Mouse (Mus musculus): Measurements from ENCODE around the gene Grid1. TPM values are rescaled to one million over a fixed set of nuclear protein-coding genes. Genes with fewer than 3 reads are reported as not detected.
A peak's percentile ranks its signal among the peaks of the same experiment; 100 is the strongest.

Gene Grid1
- polyA plus RNA-seq, 1 experiment from 2014 or later: 0.25 TPM

DNA sequence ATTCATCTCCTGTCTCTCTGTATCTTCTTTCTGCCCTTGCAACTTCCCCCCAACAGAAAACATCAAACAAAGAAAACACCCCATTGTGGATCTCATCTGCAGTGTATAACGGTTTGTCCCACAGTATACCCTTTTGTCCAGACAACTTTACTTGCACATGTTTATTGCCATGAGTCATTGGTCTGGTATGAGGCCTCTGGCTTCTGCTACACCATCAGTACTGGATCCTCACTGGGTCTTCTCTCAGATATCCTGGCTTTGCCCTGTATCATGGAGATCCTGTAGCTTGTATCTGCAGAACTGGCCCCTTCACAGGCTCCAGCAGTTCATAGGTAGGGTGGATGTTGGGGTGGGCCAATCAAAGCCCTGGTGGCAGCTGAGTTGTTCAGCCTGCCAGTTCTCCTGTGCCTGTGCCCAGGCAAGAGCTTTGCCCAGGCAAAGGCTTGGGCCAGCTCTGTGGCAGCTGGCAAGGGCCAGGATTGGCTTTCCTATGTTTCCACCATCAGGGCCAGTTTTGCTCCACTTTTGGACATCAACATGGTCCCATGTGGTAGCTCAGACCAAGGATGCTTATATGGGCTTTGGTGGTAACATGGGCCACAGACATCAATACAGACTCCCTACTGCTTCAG is 26.4 kb upstream of the Grid1 start:
- Histone ChIP-seq H3K9me3 (ENCODE audit: control insufficient read depth, low read length) (no peaks in the 10 kb centered on the region), H3K9ac (ENCODE audit: low read depth, low read length) (no peak overlapping the region), H3K36me3 (ENCODE audit: control insufficient read depth, insufficient read depth, low read length) (no peaks in the 10 kb centered on the region), H3K4me1 (replicated peaks; ENCODE audit: control insufficient read depth, insufficient read depth, low read length) (no peaks in the 10 kb centered on the region), H3K27ac (ENCODE audit: low read depth, low read length) (no peak overlapping the region), H3K4me2 (no peak overlapping the region), H3K27me3 (replicated peaks; ENCODE audit: control insufficient read depth, insufficient read depth, low read length) (no peaks in the 10 kb centered on the region), H3K4me3 (ENCODE audit: low read depth, low read length) (no peak overlapping the region)
- WGBS: 69% methylated on average over 1 of the region's 1 CpGs
- DNase-seq (ENCODE audit: low spot score) (peak; percentile 16), ATAC-seq (replicated peaks; ENCODE audit: low FRiP score) (no peak)

DNA sequence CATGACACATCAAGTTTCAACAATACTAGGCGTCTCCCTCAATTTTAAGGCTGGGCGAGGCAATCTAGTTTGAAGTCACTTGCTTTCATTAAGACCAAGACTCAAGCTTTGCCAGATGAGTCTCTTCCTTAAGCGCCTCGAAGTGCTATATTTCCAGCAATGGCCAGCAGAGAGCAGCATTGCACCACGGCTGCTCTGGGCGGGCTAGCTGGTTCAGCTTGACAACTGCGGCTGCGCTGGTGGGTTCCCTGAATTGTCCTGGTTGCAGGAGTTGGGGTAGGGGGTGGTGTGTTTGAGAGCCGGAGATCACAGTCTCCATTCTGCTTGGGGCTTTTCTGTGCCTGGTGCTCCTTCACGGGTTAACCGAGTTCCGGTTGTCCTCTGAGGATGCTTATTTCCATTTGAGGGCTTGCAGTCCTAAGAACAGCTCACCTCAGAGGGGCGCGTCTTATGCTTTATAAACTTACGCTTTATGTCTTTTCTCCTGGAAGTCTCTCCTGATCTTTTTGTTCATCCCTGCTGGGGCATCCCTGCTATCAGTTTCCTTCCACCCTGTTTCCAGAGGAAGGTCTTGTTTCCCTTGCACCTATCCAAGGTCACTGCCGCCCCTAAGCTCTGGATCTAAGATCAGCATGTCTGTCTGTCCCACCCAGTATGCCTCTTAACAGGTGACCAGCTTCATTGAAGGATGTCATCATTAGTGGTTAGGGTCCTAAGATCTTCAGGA is 9.0 kb upstream of the Grid1 start:
- Histone ChIP-seq H3K9ac (ENCODE audit: low read depth, low read length) (no peak overlapping the region), H3K36me3 (ENCODE audit: control insufficient read depth, insufficient read depth, low read length) (no peaks in the 10 kb centered on the region), H3K4me1 (replicated peaks; ENCODE audit: control insufficient read depth, insufficient read depth, low read length) (no peaks in the 10 kb centered on the region), H3K4me2 (no peak overlapping the region), H3K27me3 (replicated peaks; ENCODE audit: control insufficient read depth, insufficient read depth, low read length) (no peaks in the 10 kb centered on the region), H3K9me3 (ENCODE audit: control insufficient read depth, low read length) (no peaks in the 10 kb centered on the region), H3K27ac (ENCODE audit: low read depth, low read length) (no peak overlapping the region), H3K4me3 (ENCODE audit: low read depth, low read length) (no peak overlapping the region)
- 19% methylated on average over 16 of the region's 16 CpGs for WGBS
- DNase-seq (ENCODE audit: low spot score): peak; percentile 72
- no peak for ATAC-seq (replicated peaks; ENCODE audit: low FRiP score)

DNA sequence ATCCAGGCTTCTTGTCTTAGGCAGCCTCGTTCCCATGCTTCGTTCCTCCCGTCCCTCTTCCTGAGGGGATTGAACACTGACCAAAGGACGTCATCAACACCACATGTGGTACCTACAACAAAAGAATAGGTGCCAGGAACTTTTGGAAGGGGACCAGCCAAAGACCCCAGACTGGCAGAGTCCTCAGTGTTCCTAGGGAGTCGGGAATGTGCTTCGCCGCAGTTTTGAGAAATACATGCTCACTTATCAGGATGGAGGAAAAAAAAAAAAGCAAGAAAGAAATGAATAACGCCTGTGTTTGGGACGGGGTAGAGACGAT is 8.5 kb upstream of the Grid1 start:
- ATAC-seq (replicated peaks; ENCODE audit: low FRiP score): no peak
- H3K4me1 ChIP-seq (replicated peaks; ENCODE audit: control insufficient read depth, insufficient read depth, low read length): no peaks in the 10 kb centered on the region

DNA sequence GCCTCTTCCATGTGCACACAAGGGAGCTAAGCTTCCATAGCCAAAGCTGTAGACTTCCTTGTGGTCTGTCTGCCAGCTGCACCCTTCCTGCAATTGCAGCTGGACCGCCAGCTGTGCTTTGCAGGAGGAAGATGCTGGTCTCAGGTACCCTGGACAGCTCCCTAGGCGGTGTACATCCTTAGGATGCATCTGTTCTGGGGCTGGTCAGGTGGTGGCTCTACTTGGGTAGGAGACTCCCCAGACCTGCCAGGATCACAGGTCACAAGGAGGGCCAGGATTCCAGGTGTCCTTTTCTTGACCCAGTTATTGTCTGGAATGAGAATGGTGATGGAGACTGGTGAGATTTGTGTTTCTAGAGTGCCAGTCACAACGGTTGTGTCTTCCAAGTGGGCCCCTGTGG is 3.6 kb upstream of the Grid1 start:
- ATAC-seq (replicated peaks; ENCODE audit: low FRiP score) (no peak), DNase-seq (ENCODE audit: low spot score) (peak; percentile 34)
- 29% methylated on average over 3 of the region's 3 CpGs for WGBS
- Histone ChIP-seq H3K4me3 (ENCODE audit: low read depth, low read length) (no peak overlapping the region), H3K27me3 (replicated peaks; ENCODE audit: control insufficient read depth, insufficient read depth, low read length) (peaks cover 52% of the 10 kb centered on the region), H3K4me2 (no peak overlapping the region), H3K36me3 (ENCODE audit: control insufficient read depth, insufficient read depth, low read length) (no peaks in the 10 kb centered on the region), H3K9me3 (ENCODE audit: control insufficient read depth, low read length) (no peaks in the 10 kb centered on the region), H3K4me1 (replicated peaks; ENCODE audit: control insufficient read depth, insufficient read depth, low read length) (no peaks in the 10 kb centered on the region; the same call in 1 of the 2 replicates), H3K9ac (ENCODE audit: low read depth, low read length) (no peak overlapping the region), H3K27ac (ENCODE audit: low read depth, low read length) (no peak overlapping the region)

More for the DNA sequence above, 8.5 kb upstream of the Grid1 start:
- peak; percentile 14 for DNase-seq (ENCODE audit: low spot score)
- 70% methylated on average over 10 of the region's 10 CpGs for WGBS
- Histone ChIP-seq H3K27me3 (replicated peaks; ENCODE audit: control insufficient read depth, insufficient read depth, low read length) (peaks cover 4% of the 10 kb centered on the region), H3K27ac (ENCODE audit: low read depth, low read length) (no peak overlapping the region), H3K9me3 (ENCODE audit: control insufficient read depth, low read length) (no peaks in the 10 kb centered on the region), H3K4me2 (no peak overlapping the region), H3K4me3 (ENCODE audit: low read depth, low read length) (no peak overlapping the region), H3K36me3 (ENCODE audit: control insufficient read depth, insufficient read depth, low read length) (no peaks in the 10 kb centered on the region), H3K9ac (ENCODE audit: low read depth, low read length) (no peak overlapping the region)

DNA sequence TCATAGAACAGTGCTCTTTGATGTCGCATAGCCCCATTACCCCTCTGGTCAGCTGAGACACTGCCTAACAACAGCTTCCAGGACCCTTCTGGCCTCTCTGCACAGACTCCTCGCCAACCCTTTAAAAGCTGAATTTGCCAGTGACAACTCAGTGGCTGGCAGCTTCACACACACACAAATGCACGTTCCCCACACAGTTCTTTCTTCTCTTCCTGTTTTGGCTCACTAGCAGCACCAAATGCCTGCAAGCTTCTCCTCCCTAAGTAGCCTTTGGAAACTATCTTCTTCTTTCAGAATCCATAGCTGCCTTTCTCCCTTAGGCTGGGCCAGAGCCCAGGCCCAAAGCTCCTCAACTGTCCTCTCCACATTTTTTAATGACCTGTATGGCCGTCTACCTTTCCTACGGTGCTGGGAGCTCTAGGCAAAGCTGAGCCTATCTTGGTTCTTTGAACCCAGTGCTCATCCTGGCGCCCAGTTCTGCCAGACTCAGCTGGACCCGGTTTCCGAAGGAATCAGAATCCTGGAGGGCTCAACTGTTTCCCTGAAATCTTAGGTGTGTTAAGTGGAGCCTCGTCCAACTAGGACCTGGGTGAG is 1.4 kb upstream of the Grid1 start:
- ATAC-seq (replicated peaks; ENCODE audit: low FRiP score) (no peak), DNase-seq (ENCODE audit: low spot score) (no peak)
- no peak overlapping the region for H3K9ac ChIP-seq (ENCODE audit: low read depth, low read length)
- no peak overlapping the region; the same call in 1 of the 2 replicates for H3K4me2 ChIP-seq
- no peaks in the 10 kb centered on the region for H3K36me3 ChIP-seq (ENCODE audit: control insufficient read depth, insufficient read depth, low read length)
- H3K4me3 ChIP-seq (ENCODE audit: low read depth, low read length): no peak overlapping the region
- H3K27ac ChIP-seq (ENCODE audit: low read depth, low read length): no peak overlapping the region
- H3K4me1 ChIP-seq (replicated peaks; ENCODE audit: control insufficient read depth, insufficient read depth, low read length): no peaks in the 10 kb centered on the region; the same call in 1 of the 2 replicates
- H3K27me3 ChIP-seq (replicated peaks; ENCODE audit: control insufficient read depth, insufficient read depth, low read length): peaks cover 74% of the 10 kb centered on the region
- WGBS: 7% methylated on average over 9 of the region's 9 CpGs
- H3K9me3 ChIP-seq (ENCODE audit: control insufficient read depth, low read length): no peaks in the 10 kb centered on the region

DNA sequence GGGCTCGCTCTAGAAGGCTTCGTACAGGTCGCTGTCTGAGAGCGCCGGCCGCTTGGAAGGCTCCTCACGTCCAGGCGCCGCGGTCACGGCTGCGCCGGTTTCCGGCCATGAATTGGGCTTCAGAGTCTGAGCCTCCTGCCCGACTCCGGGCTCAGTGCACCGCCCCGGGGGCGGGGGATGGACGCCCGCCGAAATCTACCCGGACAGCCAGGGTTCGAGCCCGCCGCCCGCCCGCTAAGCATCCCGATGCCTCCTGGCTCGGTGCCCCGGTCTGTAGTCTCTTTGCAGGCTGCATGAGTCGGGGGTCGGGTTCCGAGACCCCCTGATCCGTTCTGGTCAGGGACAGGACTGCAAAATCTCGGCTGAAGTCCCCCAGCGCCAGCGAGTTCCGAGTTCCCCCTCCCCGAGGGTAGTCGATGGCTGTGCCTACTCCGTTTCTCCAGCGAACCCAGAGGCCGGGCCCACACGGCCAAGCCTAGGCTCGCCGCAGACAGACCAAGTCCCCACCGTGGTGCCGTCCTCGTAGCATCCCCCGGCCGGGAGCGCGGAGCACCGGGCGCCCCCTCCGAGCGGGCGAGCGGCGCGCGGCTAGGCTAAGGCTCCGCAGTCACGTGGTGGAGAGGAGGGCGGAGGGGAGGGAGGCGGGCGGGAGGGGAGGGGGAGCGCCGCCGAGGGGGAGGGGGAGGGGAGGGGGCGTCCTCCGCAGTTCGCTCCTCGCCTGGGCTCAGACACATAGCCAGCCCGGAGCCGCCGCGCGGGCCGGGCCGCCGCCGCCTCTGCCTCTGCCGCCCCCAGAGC is 588 bp upstream of the Grid1 start:
- Histone ChIP-seq H3K27ac (ENCODE audit: low read depth, low read length) (no peak overlapping the region), H3K9ac (ENCODE audit: low read depth, low read length) (no peak overlapping the region), H3K27me3 (replicated peaks; ENCODE audit: control insufficient read depth, insufficient read depth, low read length) (peaks cover 80% of the 10 kb centered on the region), H3K9me3 (ENCODE audit: control insufficient read depth, low read length) (no peaks in the 10 kb centered on the region), H3K4me1 (replicated peaks; ENCODE audit: control insufficient read depth, insufficient read depth, low read length) (no peaks in the 10 kb centered on the region; the same call in 1 of the 2 replicates), H3K4me3 (ENCODE audit: low read depth, low read length) (peak overlapping the region; percentile 44), H3K36me3 (ENCODE audit: control insufficient read depth, insufficient read depth, low read length) (no peaks in the 10 kb centered on the region), H3K4me2 (peak overlapping the region; percentile 59)
- DNase-seq (ENCODE audit: low spot score) (no peak), ATAC-seq (replicated peaks; ENCODE audit: low FRiP score) (0 out of 2 replicates have a peak, but pooled peaks have one; percentile 30)
- 3% methylated on average over 56 of the region's 85 CpGs for WGBS

DNA sequence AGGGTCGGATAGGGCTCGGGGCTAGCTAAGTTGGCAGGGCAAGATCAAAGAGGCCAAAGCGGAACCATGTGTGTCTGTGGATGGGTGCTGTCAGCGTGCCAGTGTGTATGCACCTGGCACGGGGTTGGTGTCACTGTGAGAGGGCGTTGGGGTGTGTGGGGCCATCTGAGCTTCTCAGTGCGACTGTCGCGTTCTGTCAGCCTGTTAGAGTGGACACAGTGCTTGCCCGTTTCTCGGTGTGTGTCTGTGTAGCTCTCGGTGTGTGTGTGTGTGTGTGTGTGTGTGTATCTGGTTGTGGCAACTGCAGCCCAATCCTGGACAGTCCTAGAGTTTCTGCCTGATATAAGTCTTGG is 721 bp downstream of the Grid1 start:
- H3K4me3 ChIP-seq (ENCODE audit: low read depth, low read length): peak overlapping the region; percentile 44
- DNase-seq (ENCODE audit: low spot score): no peak
- peak overlapping the region; percentile 59 for H3K4me2 ChIP-seq
- 6% methylated on average over 12 of the region's 12 CpGs for WGBS
- ATAC-seq (replicated peaks; ENCODE audit: low FRiP score): no peak
- peaks cover 80% of the 10 kb centered on the region for H3K27me3 ChIP-seq (replicated peaks; ENCODE audit: control insufficient read depth, insufficient read depth, low read length)
- no peaks in the 10 kb centered on the region for H3K36me3 ChIP-seq (ENCODE audit: control insufficient read depth, insufficient read depth, low read length)
- no peaks in the 10 kb centered on the region; the same call in 1 of the 2 replicates for H3K4me1 ChIP-seq (replicated peaks; ENCODE audit: control insufficient read depth, insufficient read depth, low read length)
- H3K9me3 ChIP-seq (ENCODE audit: control insufficient read depth, low read length): no peaks in the 10 kb centered on the region
- no peak overlapping the region for H3K9ac ChIP-seq (ENCODE audit: low read depth, low read length)
- no peak overlapping the region for H3K27ac ChIP-seq (ENCODE audit: low read depth, low read length)

DNA sequence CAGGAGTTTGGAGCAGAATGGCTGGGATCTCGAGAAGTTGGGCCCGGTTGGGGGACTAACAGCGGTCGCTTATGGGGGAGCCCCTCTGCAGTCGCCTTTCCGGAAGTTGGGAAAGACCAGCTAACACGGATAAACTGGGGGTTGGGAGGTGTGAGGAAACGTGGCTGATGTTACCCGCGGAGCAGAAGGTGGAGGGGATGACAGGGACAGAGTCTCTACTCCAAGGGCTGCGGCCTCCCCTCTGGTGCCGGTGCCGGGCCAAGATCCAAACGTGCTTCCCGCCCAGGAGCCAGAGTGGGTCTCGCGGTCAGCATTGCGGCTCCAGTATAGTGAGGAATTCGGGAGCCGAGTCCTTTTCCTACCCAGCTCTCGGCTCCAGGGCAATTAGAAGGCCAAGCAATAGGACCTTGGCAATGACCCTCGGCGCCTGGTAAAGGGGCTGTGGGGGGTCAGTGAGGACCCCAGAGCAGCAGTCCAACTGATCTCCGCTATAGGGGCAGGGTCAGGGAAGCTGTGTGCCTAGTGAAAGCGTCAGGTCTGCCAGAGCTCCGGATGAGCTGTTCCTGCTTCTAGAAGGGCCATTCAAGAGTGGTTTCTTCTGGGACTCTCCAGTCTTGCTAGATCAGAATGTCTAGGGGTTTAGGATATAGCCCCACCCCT is 1.4 kb downstream of the Grid1 start:
- Histone ChIP-seq H3K27ac (ENCODE audit: low read depth, low read length) (no peak overlapping the region), H3K4me2 (peak overlapping the region; percentile 59), H3K4me1 (replicated peaks; ENCODE audit: control insufficient read depth, insufficient read depth, low read length) (no peaks in the 10 kb centered on the region; the same call in 1 of the 2 replicates), H3K4me3 (ENCODE audit: low read depth, low read length) (peak overlapping the region; percentile 44), H3K27me3 (replicated peaks; ENCODE audit: control insufficient read depth, insufficient read depth, low read length) (peaks cover 78% of the 10 kb centered on the region), H3K9ac (ENCODE audit: low read depth, low read length) (no peak overlapping the region), H3K9me3 (ENCODE audit: control insufficient read depth, low read length) (no peaks in the 10 kb centered on the region), H3K36me3 (ENCODE audit: control insufficient read depth, insufficient read depth, low read length) (no peaks in the 10 kb centered on the region)
- ATAC-seq (replicated peaks; ENCODE audit: low FRiP score): no peak
- DNase-seq (ENCODE audit: low spot score): no peak
- WGBS: 4% methylated on average over 26 of the region's 26 CpGs
